Mouse (Mus musculus) MEL (cell line): ENCODE measurements at regions not wholly inside any gene's neighbourhood (a gene's known extent, or its start where the extent isn't known, plus 50 kb on each side); places are given as distances from the start of the nearest gene placed in this dataset.

Experiments
- BHLHE40 ChIP-seq: IDR thresholded peaks from 2 replicates; pipeline ENCODE4 v1.6.1; 2012; ENCODE audit warnings: low read depth, mild to moderate bottlenecking, inconsistent platforms, low read length, improper control_type of control experiment, borderline replicate concordance
- CTCF ChIP-seq, 3 experiments: IDR thresholded peaks in 2 of 3; conservative IDR thresholded peaks in 1 of 3; 2 replicates each; pipeline ENCODE4 v1.5.1; 2011 to 2012; ENCODE audit warnings: low read length in 3 of 3, low read depth in 2 of 3, mild to moderate bottlenecking in 2 of 3, improper control_type of control experiment in 1 of 3, inconsistent platforms in 1 of 3, mixed read lengths in 1 of 3, moderate library complexity in 1 of 3; ENCODE audit not compliant: control insufficient read depth in 1 of 3, insufficient read depth in 1 of 3, poor library complexity in 1 of 3, severe bottlenecking in 1 of 3
- GABPA ChIP-seq: IDR thresholded peaks from 2 replicates; pipeline ENCODE4 v1.6.1; 2012; ENCODE audit warnings: low read depth, mild to moderate bottlenecking, inconsistent platforms, low read length, improper control_type of control experiment, moderate library complexity
- HCFC1 ChIP-seq: IDR thresholded peaks from 2 replicates; pipeline ENCODE4 v1.6.1; 2012; ENCODE audit warnings: low read depth, mild to moderate bottlenecking, inconsistent platforms, low read length, improper control_type of control experiment, moderate library complexity
- MAX ChIP-seq: IDR thresholded peaks from 2 replicates; pipeline ENCODE4 v1.6.1; 2011; ENCODE audit warnings: low read length, improper control_type of control experiment
- MEF2A ChIP-seq: IDR thresholded peaks from 2 replicates; pipeline ENCODE4 v1.6.1; 2014; ENCODE audit warnings: low read depth, mild to moderate bottlenecking, inconsistent platforms, low read length, improper control_type of control experiment; ENCODE audit not compliant: poor library complexity, insufficient replicate concordance, severe bottlenecking; ENCODE audit errors: extremely low read depth
- RCOR1 ChIP-seq: IDR thresholded peaks from 2 replicates; pipeline ENCODE4 v1.6.1; 2012; ENCODE audit warnings: low read depth, mild to moderate bottlenecking, inconsistent platforms, low read length, improper control_type of control experiment
- UBTF ChIP-seq: IDR thresholded peaks from 2 replicates; pipeline ENCODE4 v1.6.1; 2012; ENCODE audit warnings: low read depth, mild to moderate bottlenecking, inconsistent platforms, low read length, improper control_type of control experiment, moderate library complexity, borderline replicate concordance; ENCODE audit not compliant: insufficient read depth
- ZMIZ1 ChIP-seq: IDR thresholded peaks from 2 replicates; pipeline ENCODE4 v1.6.1; 2012; ENCODE audit warnings: low read depth, mild to moderate bottlenecking, inconsistent platforms, low read length, improper control_type of control experiment, moderate library complexity

GRCm38 (mm10) chr10:41004753-41005152 is 67.3 kb downstream of the Gpr6 start:
- TF ChIP-seq MEF2A (no peak), ZMIZ1 (no peak), CTCF (IDR thresholded peaks at IDR 0.05 in 2 of 3, conservative IDR thresholded peaks at IDR 0.05 in 1 of 3; ENCODE audit: control insufficient read depth in 1 of 3, insufficient read depth in 1 of 3, low read depth in 2 of 3, low read length in 3 of 3, poor library complexity in 1 of 3, severe bottlenecking in 1 of 3) (no peak), RCOR1 (no peak), BHLHE40 (no peak), HCFC1 (no peak), MAX (no peak), GABPA (no peak), UBTF (no peak)
